Mouse (Mus musculus): Measurements from ENCODE around the gene Arnt.

DNA sequence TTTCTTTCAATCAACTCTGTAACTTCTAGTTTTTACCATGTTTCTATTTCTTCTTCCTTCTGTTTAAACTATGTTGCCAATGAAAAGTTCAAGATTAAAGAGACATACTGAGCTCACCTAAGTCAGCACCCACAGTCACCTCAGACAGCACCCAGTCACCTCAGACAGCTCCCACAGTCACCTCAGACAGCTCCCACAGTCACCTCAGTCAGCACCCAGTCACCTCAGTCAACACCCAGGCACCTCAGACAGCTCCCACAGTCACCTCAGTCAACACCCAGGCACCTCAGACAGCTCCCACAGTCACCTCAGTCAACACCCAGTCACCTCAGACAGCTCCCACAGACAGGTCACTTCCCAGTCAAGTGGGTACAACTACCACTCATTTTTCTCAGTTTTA, 108.0 kb downstream of the Arnt start:
- TF ChIP-seq POLR2A (IDR thresholded peaks at IDR 0.05; ENCODE audit: borderline replicate concordance, low read depth, low read length): no peak
- TF ChIP-seq CTCF (IDR thresholded peaks at IDR 0.05; ENCODE audit: low read depth, low read length): no peak

Measured in bone marrow macrophage, adult 2 months (primary cell).